In genomic region chr3:90433381-90434020, GRCm38 (mm10) we compare ENCODE assay signal across 8 mouse cellular contexts. TPM values are rescaled to one million over a fixed set of nuclear protein-coding genes. Genes with fewer than 3 reads are reported as not detected.
DNase-seq lines count a peak whose midpoint lies in the region; ATAC-seq lines count a peak whose summit lies in the region.

Gene Ints3 (minus strand): TSS chr3:90433622.

- DNase-seq in T-cell, adult 2 months (ENCODE audit: low spot score): peak; percentile 98
- DNase-seq in cerebellum, postnatal 36 days: peak; percentile 100
- DNase-seq in frontal cortex, postnatal 36 days (ENCODE audit: low spot score in 2 of 2): peak; percentile 100
- peak; percentile 100 for DNase-seq in left cerebral cortex, adult 11 months (ENCODE audit: low spot score)
- peak; percentile 100 for DNase-seq in lung, postnatal 4 days
- peak; percentile 98 for DNase-seq in retina, postnatal 7 days (ENCODE audit: low read depth, low spot score)
- peak; percentile 97 for DNase-seq in urinary bladder, adult 2 months (ENCODE audit: low spot score)

- H3K4me1 ChIP-seq in hindbrain, embryonic 15.5 days (replicated peaks): peaks cover 33% of the 10 kb centered on the region

- no peaks in the 10 kb centered on the region for H3K9me3 ChIP-seq in hindbrain, embryonic 15.5 days

- peak within 1 kb of the TSS; percentile 90 for H3K9ac ChIP-seq in hindbrain, embryonic 15.5 days

- peak; percentile 100 for ATAC-seq in hindbrain, embryonic 15.5 days (ENCODE audit: low FRiP score, low read depth)

- peak within 1 kb of the TSS; percentile 94 for H3K27ac ChIP-seq in hindbrain, embryonic 15.5 days (replicated peaks)

- no peaks in the 10 kb centered on the region for H3K36me3 ChIP-seq in hindbrain, embryonic 15.5 days

- peak within 1 kb of the TSS; percentile 72 for H3K4me3 ChIP-seq in hindbrain, embryonic 15.5 days

- H3K27me3 ChIP-seq in hindbrain, embryonic 15.5 days: no peaks in the 10 kb centered on the region

- WGBS in hindbrain, embryonic 15.5 days: under 1% methylated on average over 52 of the region's 52 CpGs

- H3K4me2 ChIP-seq in hindbrain, embryonic 15.5 days: peak within 1 kb of the TSS; percentile 90

RNA-seq across cellular contexts. Expression of gene Ints3, which starts in this region (rescaled TPM):
- 34.3 and 35.0 TPM in 2 replicates for polyA plus RNA-seq in hindbrain, embryonic 15.5 days (2015; fragmentation: Nextera tagmentation; extraction: Ambion mirVana)
- polyA plus RNA-seq in urinary bladder, adult 2 months (2012; rRNA removed): 24.8 and 26.4 TPM in 2 replicates

Comparison
In these comparisons a context has a peak if more than half of its experiments do, and no peak if none do; other contexts are left out.
1. Peak in every context shown above with its lines: DNase-seq, ATAC-seq, H3K4me3 ChIP-seq and H3K27ac ChIP-seq.